Mouse (Mus musculus): ENCODE results near the gene Guf1.

The Guf1 gene

GRCm38 (mm10) chr5:69542489-69542888 is 14.2 kb upstream of the Guf1 start, which contains the start of gene Yipf7:
Gene Yipf7 (minus strand): TSS chr5:69542648.
- Histone ChIP-seq H3K4me1 (replicated peaks; ENCODE audit: low read depth, low read length) (no peaks in the 10 kb centered on the region), H3K27me3 (ENCODE audit: insufficient read depth, low read length) (no peaks in the 10 kb centered on the region), H3K9me3 (ENCODE audit: low read length) (no peaks in the 10 kb centered on the region), H3K36me3 (ENCODE audit: insufficient read depth, low read length) (no peaks in the 10 kb centered on the region), H3K4me3 (replicated peaks; ENCODE audit: low read length) (no peak within 1 kb of the TSS)
- no peak for TF ChIP-seq NANOG (IDR thresholded peaks at IDR 0.05; ENCODE audit: borderline replicate concordance, low read length)
- no peak for TF ChIP-seq POU5F1 (IDR thresholded peaks at IDR 0.05; ENCODE audit: borderline replicate concordance, low read length)
- TF ChIP-seq CTCF (conservative IDR thresholded peaks at IDR 0.05; ENCODE audit: low read length) = no peak

GRCm38 (mm10) chr5:69557404-69557935 is 747 bp downstream of the Guf1 start:
- Histone ChIP-seq H3K4me1 (replicated peaks; ENCODE audit: low read depth, low read length) (peaks cover 2% of the 10 kb centered on the region; the same call in 1 of the 2 replicates), H3K36me3 (ENCODE audit: insufficient read depth, low read length) (peaks cover 29% of the 10 kb centered on the region), H3K9me3 (ENCODE audit: low read length) (no peaks in the 10 kb centered on the region), H3K4me3 (replicated peaks; ENCODE audit: low read length) (peak overlapping the region; percentile 88), H3K27me3 (ENCODE audit: insufficient read depth, low read length) (no peaks in the 10 kb centered on the region)
- no peak for TF ChIP-seq NANOG (IDR thresholded peaks at IDR 0.05; ENCODE audit: borderline replicate concordance, low read length)
- no peak for TF ChIP-seq POU5F1 (IDR thresholded peaks at IDR 0.05; ENCODE audit: borderline replicate concordance, low read length)
- no peak for TF ChIP-seq CTCF (conservative IDR thresholded peaks at IDR 0.05; ENCODE audit: low read length)

- Histone ChIP-seq H3K9me3 (ENCODE audit: low read length) (no peaks in the 10 kb centered on the region), H3K4me3 (replicated peaks; ENCODE audit: low read length) (peak within 1 kb of the TSS; percentile 88), H3K36me3 (ENCODE audit: insufficient read depth, low read length) (peaks cover 6% of the 10 kb centered on the region; the same call in 1 of the 2 replicates), H3K4me1 (replicated peaks; ENCODE audit: low read depth, low read length) (peaks cover 4% of the 10 kb centered on the region; the same call in 1 of the 2 replicates), H3K27me3 (ENCODE audit: insufficient read depth, low read length) (no peaks in the 10 kb centered on the region)
- TF ChIP-seq CTCF (conservative IDR thresholded peaks at IDR 0.05; ENCODE audit: low read length) (no peak), POU5F1 (IDR thresholded peaks at IDR 0.05; ENCODE audit: borderline replicate concordance, low read length) (no peak), NANOG (IDR thresholded peaks at IDR 0.05; ENCODE audit: borderline replicate concordance, low read length) (no peak)
Observed at GRCm38 (mm10) chr5:69591640-69592461, 35.1 kb downstream of the Guf1 start, which contains the start of gene Gnpda2. Gene Gnpda2 (minus strand): TSS chr5:69592340.

GRCm38 (mm10) chr5:69601027-69601426 is 44.3 kb downstream of the Guf1 start:
- TF ChIP-seq POU5F1 (IDR thresholded peaks at IDR 0.05; ENCODE audit: borderline replicate concordance, low read length) = no peak
- peak; percentile 29 for TF ChIP-seq CTCF (conservative IDR thresholded peaks at IDR 0.05; ENCODE audit: low read length)
- no peaks in the 10 kb centered on the region for H3K27me3 ChIP-seq (ENCODE audit: insufficient read depth, low read length)

GRCm38 (mm10) chr5:69613209-69613796 is 56.6 kb downstream of the Guf1 start:
- Histone ChIP-seq H3K9me3 (ENCODE audit: low read length) (no peaks in the 10 kb centered on the region), H3K4me3 (replicated peaks; ENCODE audit: low read length) (no peak overlapping the region), H3K27me3 (ENCODE audit: insufficient read depth, low read length) (no peaks in the 10 kb centered on the region), H3K36me3 (ENCODE audit: insufficient read depth, low read length) (no peaks in the 10 kb centered on the region), H3K4me1 (replicated peaks; ENCODE audit: low read depth, low read length) (no peaks in the 10 kb centered on the region)
- TF ChIP-seq CTCF (conservative IDR thresholded peaks at IDR 0.05; ENCODE audit: low read length) = peak; percentile 40; the same call in 1 of the 2 replicates
- no peak for TF ChIP-seq POU5F1 (IDR thresholded peaks at IDR 0.05; ENCODE audit: borderline replicate concordance, low read length)

More at GRCm38 (mm10) chr5:69601027-69601426, 44.3 kb downstream of the Guf1 start:
- Histone ChIP-seq H3K9me3 (ENCODE audit: low read length) (no peaks in the 10 kb centered on the region), H3K4me3 (replicated peaks; ENCODE audit: low read length) (no peak overlapping the region), H3K36me3 (ENCODE audit: insufficient read depth, low read length) (no peaks in the 10 kb centered on the region), H3K4me1 (replicated peaks; ENCODE audit: low read depth, low read length) (no peaks in the 10 kb centered on the region)

- no peaks in the 10 kb centered on the region for H3K9me3 ChIP-seq (ENCODE audit: low read length)
- H3K4me1 ChIP-seq (replicated peaks; ENCODE audit: low read depth, low read length) = no peaks in the 10 kb centered on the region
- no peak for TF ChIP-seq NANOG (IDR thresholded peaks at IDR 0.05; ENCODE audit: borderline replicate concordance, low read length)
- no peak for TF ChIP-seq POU5F1 (IDR thresholded peaks at IDR 0.05; ENCODE audit: borderline replicate concordance, low read length)
- TF ChIP-seq CTCF (conservative IDR thresholded peaks at IDR 0.05; ENCODE audit: low read length) = no peak
- no peak overlapping the region for H3K4me3 ChIP-seq (replicated peaks; ENCODE audit: low read length)
- H3K36me3 ChIP-seq (ENCODE audit: insufficient read depth, low read length) = no peaks in the 10 kb centered on the region
- no peaks in the 10 kb centered on the region for H3K27me3 ChIP-seq (ENCODE audit: insufficient read depth, low read length)
Observed at GRCm38 (mm10) chr5:69620899-69621298, 64.2 kb downstream of the Guf1 start.
